Mouse (Mus musculus): ENCODE results near the gene Olfr453. TPM values are rescaled to one million over a fixed set of nuclear protein-coding genes. Genes with fewer than 3 reads are reported as not detected.

Olfr453 gene
- polyA plus RNA-seq, 1 experiment from 2014 or later = not detected

Other genes starting within 250 kb of the Olfr453 start
- gene Olfr455, start 191.8 kb upstream of the Olfr453 start, polyA plus RNA-seq (2014; fragmentation: Nextera tagmentation; extraction: Ambion mirVana) = not detected in 2 replicates
- not detected in 2 replicates for gene Tcaf3, start 141.7 kb upstream of the Olfr453 start, polyA plus RNA-seq (2014; fragmentation: Nextera tagmentation; extraction: Ambion mirVana)
- 1.6 and 1.8 TPM in 2 replicates for gene Tcaf2, start 94.1 kb upstream of the Olfr453 start, polyA plus RNA-seq (2014; fragmentation: Nextera tagmentation; extraction: Ambion mirVana)
- 149 and 168 TPM in 2 replicates for gene Tcaf1, start 29.3 kb upstream of the Olfr453 start, polyA plus RNA-seq (2014; fragmentation: Nextera tagmentation; extraction: Ambion mirVana)
- gene Olfr38, start 17.0 kb downstream of the Olfr453 start, polyA plus RNA-seq (2014; fragmentation: Nextera tagmentation; extraction: Ambion mirVana) = not detected in 2 replicates
- gene Olfr452, start 45.7 kb downstream of the Olfr453 start, polyA plus RNA-seq (2014; fragmentation: Nextera tagmentation; extraction: Ambion mirVana) = not detected in 2 replicates
- gene Olfr450, start 72.6 kb downstream of the Olfr453 start, polyA plus RNA-seq (2014; fragmentation: Nextera tagmentation; extraction: Ambion mirVana) = not detected in 2 replicates
- gene Olfr449, start 95.0 kb downstream of the Olfr453 start, polyA plus RNA-seq (2014; fragmentation: Nextera tagmentation; extraction: Ambion mirVana) = not detected in 2 replicates
- gene Olfr448, start 151.1 kb downstream of the Olfr453 start, polyA plus RNA-seq (2014; fragmentation: Nextera tagmentation; extraction: Ambion mirVana) = not detected in 2 replicates
- not detected in 2 replicates for gene Olfr447, start 169.5 kb downstream of the Olfr453 start, polyA plus RNA-seq (2014; fragmentation: Nextera tagmentation; extraction: Ambion mirVana)
- not detected in 2 replicates for gene Olfr446, start 182.0 kb downstream of the Olfr453 start, polyA plus RNA-seq (2014; fragmentation: Nextera tagmentation; extraction: Ambion mirVana)
- not detected in 2 replicates for gene Olfr444, start 209.7 kb downstream of the Olfr453 start, polyA plus RNA-seq (2014; fragmentation: Nextera tagmentation; extraction: Ambion mirVana)